Mouse (Mus musculus): ENCODE measurements around the gene Gm37240. TPM values are rescaled to one million over a fixed set of nuclear protein-coding genes. Genes with fewer than 3 reads are reported as not detected.
A peak's percentile ranks its signal among the peaks of the same experiment; 100 is the strongest.

The Gm37240 gene
- polyA plus RNA-seq, 1 experiment, result 1.0 TPM

DNA sequence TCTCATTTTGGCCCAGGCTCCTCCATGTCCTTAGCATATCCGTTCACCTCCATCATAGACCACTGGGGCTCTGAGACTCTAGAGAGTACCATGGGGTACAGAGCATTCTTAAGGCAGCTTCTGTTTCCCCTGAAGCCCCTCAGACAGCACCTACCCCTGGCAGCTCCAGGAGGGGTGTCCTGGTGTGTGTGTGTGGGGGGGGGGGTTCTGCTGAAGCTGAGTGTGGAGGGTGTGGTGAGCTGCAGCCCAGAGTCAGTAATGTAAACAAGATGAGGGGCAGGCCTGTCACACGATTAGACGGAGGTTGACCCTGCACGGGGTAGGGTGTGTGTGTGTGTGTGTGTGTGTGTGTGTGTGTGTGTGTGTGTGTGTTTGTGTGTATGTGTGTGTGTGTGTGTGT, 1425.6 kb downstream of the Gm37240 start:
- 68% methylated on average over 4 of the region's 4 CpGs for WGBS
- H3K4me1 ChIP-seq (ENCODE audit: control insufficient read depth, insufficient read depth, low read length), result peaks cover 3% of the 10 kb centered on the region; the same call in 1 of the 2 replicates
- H3K4me3 ChIP-seq (replicated peaks; ENCODE audit: control insufficient read depth, low read depth, low read length), result no peak overlapping the region
- TF ChIP-seq POLR2A (IDR thresholded peaks at IDR 0.05; ENCODE audit: borderline replicate concordance, control insufficient read depth, low read depth, low read length) (no peak), CTCF (IDR thresholded peaks at IDR 0.05; ENCODE audit: control insufficient read depth, insufficient read depth, low read length) (no peak)
- peak overlapping the region; percentile 70 for H3K27ac ChIP-seq (ENCODE audit: control insufficient read depth, insufficient read depth, low read depth, low read length, poor library complexity)

DNA sequence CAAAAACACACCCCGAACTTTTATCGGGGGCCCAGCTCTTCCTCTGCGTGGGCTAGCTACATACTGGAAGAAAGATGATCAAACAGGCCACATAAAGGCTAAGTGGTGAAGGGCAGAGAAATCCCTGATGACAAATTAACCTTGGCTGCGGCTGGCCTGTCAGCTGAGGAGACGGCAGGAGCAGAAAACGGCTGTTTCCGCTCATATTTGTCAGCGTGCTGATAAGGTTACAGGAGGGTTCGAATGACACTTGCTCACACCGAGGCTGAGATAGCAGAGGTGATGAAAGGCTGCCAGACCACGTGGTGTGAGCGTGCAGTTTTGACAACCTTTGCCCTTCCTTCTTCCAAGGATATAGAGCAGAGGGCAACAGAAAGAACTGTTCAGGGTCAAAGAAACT, 1426.4 kb downstream of the Gm37240 start:
- TF ChIP-seq POLR2A (IDR thresholded peaks at IDR 0.05; ENCODE audit: borderline replicate concordance, control insufficient read depth, low read depth, low read length) (no peak), CTCF (IDR thresholded peaks at IDR 0.05; ENCODE audit: control insufficient read depth, insufficient read depth, low read length) (no peak)
- peaks cover 3% of the 10 kb centered on the region; the same call in 1 of the 2 replicates for H3K4me1 ChIP-seq (ENCODE audit: control insufficient read depth, insufficient read depth, low read length)
- WGBS, result 3% methylated on average over 12 of the region's 12 CpGs
- H3K27ac ChIP-seq (ENCODE audit: control insufficient read depth, insufficient read depth, low read depth, low read length, poor library complexity), result peak overlapping the region; percentile 57
- no peak overlapping the region for H3K4me3 ChIP-seq (replicated peaks; ENCODE audit: control insufficient read depth, low read depth, low read length)

DNA sequence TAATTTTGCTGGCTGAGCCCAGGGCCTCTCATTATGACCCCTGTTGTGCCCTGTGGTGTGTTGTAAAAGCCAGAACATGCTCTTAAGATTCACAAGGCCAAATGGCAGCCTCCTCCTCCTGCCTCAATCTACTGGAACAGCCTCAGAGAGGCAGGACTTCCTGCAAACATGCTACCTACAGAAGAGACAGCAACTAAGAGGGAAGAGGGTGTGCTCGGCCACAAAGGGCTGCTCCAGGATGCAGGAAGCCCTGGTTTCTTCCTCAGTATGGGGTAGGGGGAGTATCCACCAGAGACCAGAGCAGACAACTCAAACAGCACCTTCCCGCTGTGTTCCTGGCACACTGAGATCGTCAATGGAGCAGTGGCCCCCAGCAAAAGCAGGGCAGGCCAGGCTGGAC, 1426.8 kb downstream of the Gm37240 start:
- peak overlapping the region; percentile 57 for H3K27ac ChIP-seq (ENCODE audit: control insufficient read depth, insufficient read depth, low read depth, low read length, poor library complexity)
- peaks cover 3% of the 10 kb centered on the region; the same call in 1 of the 2 replicates for H3K4me1 ChIP-seq (ENCODE audit: control insufficient read depth, insufficient read depth, low read length)
- no peak overlapping the region for H3K4me3 ChIP-seq (replicated peaks; ENCODE audit: control insufficient read depth, low read depth, low read length)
- 3% methylated on average over 3 of the region's 3 CpGs for WGBS
- no peak for TF ChIP-seq POLR2A (IDR thresholded peaks at IDR 0.05; ENCODE audit: borderline replicate concordance, control insufficient read depth, low read depth, low read length)
- no peak for TF ChIP-seq CTCF (IDR thresholded peaks at IDR 0.05; ENCODE audit: control insufficient read depth, insufficient read depth, low read length)

DNA sequence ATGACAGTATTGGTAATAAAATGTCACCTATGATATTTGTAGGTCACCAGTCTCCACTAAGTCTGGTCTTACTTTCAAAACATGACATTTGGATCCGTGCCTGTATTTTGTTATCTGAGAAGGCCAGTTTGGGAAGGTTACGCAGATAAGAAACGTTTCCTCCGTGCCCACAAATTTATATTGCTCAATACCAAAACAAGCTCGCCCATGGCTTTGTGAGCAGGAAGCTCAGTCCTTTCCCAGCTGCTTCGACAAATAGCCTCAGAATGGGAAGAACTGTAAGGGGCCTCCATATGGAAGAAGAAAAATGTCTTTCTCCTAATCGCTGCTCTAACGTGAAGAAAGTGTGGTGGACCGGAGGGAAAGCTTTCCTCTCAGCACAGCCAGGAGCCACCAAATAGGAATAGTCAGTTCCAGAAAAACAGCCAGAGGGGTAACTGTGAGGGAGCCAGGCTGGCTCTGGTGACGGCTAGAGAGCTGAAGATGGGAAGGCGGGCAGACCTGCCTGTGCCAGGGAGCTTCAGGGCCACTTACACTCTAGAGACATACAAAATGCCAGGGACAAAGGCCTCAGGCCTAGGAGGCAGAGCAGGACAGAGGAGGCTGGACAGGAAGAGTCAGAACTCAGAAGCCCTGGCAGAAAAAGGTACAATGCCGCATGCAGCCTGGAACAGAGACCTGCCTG, 1431.4 kb downstream of the Gm37240 start:
- 19% methylated on average over 12 of the region's 12 CpGs for WGBS
- peak overlapping the region; percentile 93 for H3K27ac ChIP-seq (ENCODE audit: control insufficient read depth, insufficient read depth, low read depth, low read length, poor library complexity)
- no peak overlapping the region for H3K4me3 ChIP-seq (replicated peaks; ENCODE audit: control insufficient read depth, low read depth, low read length)
- no peak for TF ChIP-seq POLR2A (IDR thresholded peaks at IDR 0.05; ENCODE audit: borderline replicate concordance, control insufficient read depth, low read depth, low read length)
- TF ChIP-seq CTCF (IDR thresholded peaks at IDR 0.05; ENCODE audit: control insufficient read depth, insufficient read depth, low read length), result no peak
- peaks cover 3% of the 10 kb centered on the region; the same call in 1 of the 2 replicates for H3K4me1 ChIP-seq (ENCODE audit: control insufficient read depth, insufficient read depth, low read length)

DNA sequence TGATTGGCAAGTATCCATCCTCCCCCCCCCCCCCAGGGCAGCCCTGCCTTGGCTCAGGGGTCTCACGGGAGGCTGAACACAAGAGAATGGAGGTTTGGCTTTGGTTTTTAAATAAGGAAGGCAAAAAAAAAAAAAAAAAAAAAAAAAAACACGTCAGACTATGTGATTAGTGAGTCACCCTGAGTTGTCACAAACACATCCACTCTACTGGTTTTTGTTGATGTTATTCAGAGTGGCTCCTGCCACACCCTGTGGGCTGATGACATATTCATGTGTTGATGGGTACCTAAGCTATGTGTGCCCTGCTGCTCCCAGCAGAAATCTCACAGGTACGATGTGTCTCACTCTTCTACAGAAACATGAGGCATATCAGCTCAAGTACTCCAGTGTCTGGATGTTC, 1436.7 kb downstream of the Gm37240 start:
- Histone ChIP-seq H3K4me1 (ENCODE audit: control insufficient read depth, insufficient read depth, low read length) (no peaks in the 10 kb centered on the region; the same call in 1 of the 2 replicates), H3K27ac (ENCODE audit: control insufficient read depth, insufficient read depth, low read depth, low read length, poor library complexity) (no peak overlapping the region), H3K4me3 (replicated peaks; ENCODE audit: control insufficient read depth, low read depth, low read length) (no peak overlapping the region)
- 64% methylated on average over 3 of the region's 3 CpGs for WGBS
- TF ChIP-seq CTCF (IDR thresholded peaks at IDR 0.05; ENCODE audit: control insufficient read depth, insufficient read depth, low read length), result no peak
- no peak for TF ChIP-seq POLR2A (IDR thresholded peaks at IDR 0.05; ENCODE audit: borderline replicate concordance, control insufficient read depth, low read depth, low read length)

DNA sequence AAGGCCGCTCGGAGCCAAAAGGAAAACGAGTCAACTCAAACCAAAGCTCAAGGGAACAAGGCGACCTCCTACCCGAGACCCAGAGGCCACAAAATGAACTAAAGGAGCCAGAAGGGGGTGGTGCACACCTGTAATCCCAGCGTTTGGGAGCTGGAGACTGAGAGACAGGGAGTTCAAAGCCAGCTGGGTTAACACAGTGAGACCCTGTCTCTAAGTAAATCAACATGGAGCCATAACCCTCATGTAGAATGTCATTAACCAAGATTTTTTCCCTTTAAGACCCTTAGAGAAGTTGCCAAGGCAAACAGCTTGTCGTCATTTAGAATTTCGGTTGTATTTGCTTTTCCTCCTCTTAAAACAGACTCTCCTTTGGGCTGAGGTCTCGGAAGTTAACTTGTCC, 1438.3 kb downstream of the Gm37240 start:
- TF ChIP-seq POLR2A (IDR thresholded peaks at IDR 0.05; ENCODE audit: borderline replicate concordance, control insufficient read depth, low read depth, low read length), result no peak
- TF ChIP-seq CTCF (IDR thresholded peaks at IDR 0.05; ENCODE audit: control insufficient read depth, insufficient read depth, low read length), result no peak
- no peak overlapping the region for H3K4me3 ChIP-seq (replicated peaks; ENCODE audit: control insufficient read depth, low read depth, low read length)
- 90% methylated on average over 9 of the region's 9 CpGs for WGBS

DNA sequence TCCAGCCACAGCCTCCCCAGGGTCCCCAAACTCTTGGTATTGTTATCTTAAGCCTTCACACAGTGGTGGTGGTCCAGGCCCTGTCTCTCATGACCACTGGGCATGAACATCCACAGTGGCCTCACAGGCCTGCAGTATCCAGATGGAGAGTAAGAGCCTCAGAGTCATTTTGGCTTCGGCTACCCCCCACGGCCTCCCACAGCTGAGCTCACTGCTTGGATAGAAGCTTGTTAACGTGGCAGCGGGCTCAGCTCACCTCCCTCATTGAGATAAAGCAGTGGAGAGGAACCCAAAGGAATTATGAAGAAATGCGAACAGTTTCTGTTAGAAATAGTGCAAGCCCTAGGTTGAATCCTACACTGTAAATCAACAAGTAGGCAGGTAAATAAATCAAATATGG, 1439.5 kb downstream of the Gm37240 start:
- Histone ChIP-seq H3K27ac (ENCODE audit: control insufficient read depth, insufficient read depth, low read depth, low read length, poor library complexity) (no peak overlapping the region), H3K4me3 (replicated peaks; ENCODE audit: control insufficient read depth, low read depth, low read length) (no peak overlapping the region), H3K4me1 (ENCODE audit: control insufficient read depth, insufficient read depth, low read length) (no peaks in the 10 kb centered on the region)
- 90% methylated on average over 5 of the region's 5 CpGs for WGBS
- TF ChIP-seq CTCF (IDR thresholded peaks at IDR 0.05; ENCODE audit: control insufficient read depth, insufficient read depth, low read length), result no peak
- no peak for TF ChIP-seq POLR2A (IDR thresholded peaks at IDR 0.05; ENCODE audit: borderline replicate concordance, control insufficient read depth, low read depth, low read length)

More for the DNA sequence above, 1438.3 kb downstream of the Gm37240 start:
- Histone ChIP-seq H3K27ac (ENCODE audit: control insufficient read depth, insufficient read depth, low read depth, low read length, poor library complexity) (no peak overlapping the region), H3K4me1 (ENCODE audit: control insufficient read depth, insufficient read depth, low read length) (no peaks in the 10 kb centered on the region)

Other genes starting within 250 kb of the Gm37240 start
- gene Fam160a1, start 70.2 kb downstream of the Gm37240 start, polyA plus RNA-seq (2011; ENCODE audit: insufficient read depth, insufficient read length, low replicate concordance, missing spikeins), result not detected in 2 replicates
- not detected in 2 replicates for gene Glt28d2, start within 50 bp of the Gm37240 start, polyA plus RNA-seq (2011; ENCODE audit: insufficient read depth, insufficient read length, low replicate concordance, missing spikeins)
- gene Sh3d19, start 83.6 kb upstream of the Gm37240 start, polyA plus RNA-seq (2011; ENCODE audit: insufficient read depth, insufficient read length, low replicate concordance, missing spikeins), result 2.5 and 6.4 TPM in 2 replicates
- gene Prss48, start 115.0 kb upstream of the Gm37240 start, polyA plus RNA-seq (2011; ENCODE audit: insufficient read depth, insufficient read length, low replicate concordance, missing spikeins), result not detected in 2 replicates